Mouse (Mus musculus): ENCODE results near the gene Calhm3. TPM values are rescaled to one million over a fixed set of nuclear protein-coding genes. Genes with fewer than 3 reads are reported as not detected.

The Calhm3 gene
- polyA plus RNA-seq, 1 experiment from 2014 or later, result not detected

- WGBS, result 16% methylated on average over 8 of the region's 8 CpGs
- peaks cover 28% of the 10 kb centered on the region for H3K4me1 ChIP-seq (replicated peaks)
Observed at GRCm38 (mm10) chr19:47180011-47180410, 22.4 kb upstream of the Calhm3 start.

GRCm38 (mm10) chr19:47179272-47179809 lies 21.8 kb upstream of the Calhm3 start:
- WGBS, result under 1% methylated on average over 37 of the region's 42 CpGs
- H3K36me3 ChIP-seq, result no peaks in the 10 kb centered on the region
- H3K9me3 ChIP-seq, result no peaks in the 10 kb centered on the region
- H3K4me1 ChIP-seq (replicated peaks), result peaks cover 25% of the 10 kb centered on the region
- H3K4me3 ChIP-seq, result peak overlapping the region; percentile 84
- peak overlapping the region; percentile 70 for H3K9ac ChIP-seq
- peak overlapping the region; percentile 86 for H3K27ac ChIP-seq (replicated peaks)
- H3K27me3 ChIP-seq, result no peaks in the 10 kb centered on the region
- ATAC-seq (ENCODE audit: low FRiP score, low read depth), result peak; percentile 59
- peak overlapping the region; percentile 96 for H3K4me2 ChIP-seq

More at GRCm38 (mm10) chr19:47180011-47180410, 22.4 kb upstream of the Calhm3 start:
- Histone ChIP-seq H3K27ac (replicated peaks) (no peak overlapping the region), H3K9me3 (no peaks in the 10 kb centered on the region), H3K36me3 (no peaks in the 10 kb centered on the region), H3K9ac (peak overlapping the region; percentile 70), H3K4me3 (peak overlapping the region; percentile 84), H3K4me2 (peak overlapping the region; percentile 96), H3K27me3 (no peaks in the 10 kb centered on the region)
- no peak for ATAC-seq (ENCODE audit: low FRiP score, low read depth)

GRCm38 (mm10) chr19:47178431-47179271 lies 21.1 kb upstream of the Calhm3 start, which contains the start of gene Neurl1a:
Gene Neurl1a, plus strand, starts transcription at chr19:47178820.
- H3K27me3 ChIP-seq, result no peaks in the 10 kb centered on the region

DNA sequence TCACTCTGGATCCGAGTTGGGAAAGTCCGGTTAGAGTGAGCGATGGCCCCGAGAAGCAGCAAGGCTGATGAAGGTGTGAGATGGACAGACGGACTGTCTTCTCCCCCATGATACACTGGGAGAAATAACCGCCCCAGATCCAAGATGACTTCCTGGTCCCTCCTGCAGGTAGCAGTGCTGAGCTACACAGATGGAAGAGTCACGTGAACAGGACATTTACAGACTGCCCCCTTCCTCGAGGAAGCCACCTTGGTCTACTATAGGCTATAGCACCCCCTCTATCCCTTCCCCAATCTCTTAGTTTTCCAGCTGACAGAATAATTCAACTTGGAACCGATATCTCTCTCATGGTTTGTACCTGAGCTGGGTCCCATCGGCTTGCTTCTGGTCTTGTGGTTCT lies 20.4 kb upstream of the Calhm3 start:
- WGBS, result 22% methylated on average over 10 of the region's 10 CpGs
- H3K9me3 ChIP-seq, result no peaks in the 10 kb centered on the region
- H3K4me2 ChIP-seq, result peak overlapping the region; percentile 96
- H3K4me1 ChIP-seq (replicated peaks), result peaks cover 22% of the 10 kb centered on the region
- H3K9ac ChIP-seq, result no peak overlapping the region
- peak overlapping the region; percentile 84 for H3K4me3 ChIP-seq
- no peaks in the 10 kb centered on the region for H3K36me3 ChIP-seq
- H3K27me3 ChIP-seq, result no peaks in the 10 kb centered on the region
- ATAC-seq (ENCODE audit: low FRiP score, low read depth), result peak; percentile 9; the same call in 1 of the 2 replicates
- H3K27ac ChIP-seq (replicated peaks), result peak overlapping the region; percentile 86

More at GRCm38 (mm10) chr19:47178431-47179271, 21.1 kb upstream of the Calhm3 start, which contains the start of gene Neurl1a:
- peak within 1 kb of the TSS; percentile 86 for H3K27ac ChIP-seq (replicated peaks)
- peak within 1 kb of the TSS; percentile 96 for H3K4me2 ChIP-seq
- peaks cover 22% of the 10 kb centered on the region for H3K4me1 ChIP-seq (replicated peaks)
- H3K9ac ChIP-seq, result peak within 1 kb of the TSS; percentile 70
- under 1% methylated on average over 66 of the region's 98 CpGs for WGBS
- no peaks in the 10 kb centered on the region for H3K36me3 ChIP-seq
- peak within 1 kb of the TSS; percentile 84 for H3K4me3 ChIP-seq
- no peaks in the 10 kb centered on the region for H3K9me3 ChIP-seq
- ATAC-seq (ENCODE audit: low FRiP score, low read depth), result peak; percentile 67

GRCm38 (mm10) chr19:47176916-47177505 lies 19.4 kb upstream of the Calhm3 start:
- H3K36me3 ChIP-seq, result no peaks in the 10 kb centered on the region

DNA sequence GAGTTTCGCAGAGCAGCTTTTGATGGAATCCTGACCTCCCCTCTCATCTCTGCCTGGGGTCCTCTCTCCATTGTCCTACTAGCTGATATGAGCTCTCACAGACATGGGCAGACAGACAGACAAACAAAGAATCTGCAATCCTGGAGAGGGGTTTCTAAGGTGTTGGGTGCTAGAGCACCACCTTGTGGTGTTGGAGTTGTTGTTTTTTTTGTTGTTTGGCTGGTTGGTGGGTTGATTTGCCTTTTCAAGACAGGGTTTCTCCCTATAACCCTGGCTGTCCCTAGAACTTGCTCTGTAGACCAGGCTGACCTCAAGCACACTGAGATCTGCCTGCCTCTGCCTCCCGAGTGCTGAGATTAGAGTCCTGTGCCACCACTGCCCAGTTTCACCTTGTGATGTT lies 17.9 kb upstream of the Calhm3 start:
- H3K4me1 ChIP-seq (replicated peaks), result peaks cover 17% of the 10 kb centered on the region
- no peak overlapping the region for H3K9ac ChIP-seq
- 66% methylated on average over 2 of the region's 2 CpGs for WGBS
- no peak overlapping the region for H3K27ac ChIP-seq (replicated peaks)
- no peaks in the 10 kb centered on the region for H3K9me3 ChIP-seq
- no peaks in the 10 kb centered on the region for H3K36me3 ChIP-seq
- no peaks in the 10 kb centered on the region for H3K27me3 ChIP-seq
- no peak overlapping the region for H3K4me2 ChIP-seq
- no peak overlapping the region for H3K4me3 ChIP-seq
- ATAC-seq (ENCODE audit: low FRiP score, low read depth), result no peak

More at GRCm38 (mm10) chr19:47176916-47177505, 19.4 kb upstream of the Calhm3 start:
- H3K27me3 ChIP-seq, result no peaks in the 10 kb centered on the region
- no peak overlapping the region for H3K4me2 ChIP-seq
- WGBS, result 71% methylated on average over 2 of the region's 2 CpGs
- H3K4me3 ChIP-seq, result no peak overlapping the region
- ATAC-seq (ENCODE audit: low FRiP score, low read depth), result no peak
- no peaks in the 10 kb centered on the region for H3K9me3 ChIP-seq
- H3K9ac ChIP-seq, result no peak overlapping the region
- H3K4me1 ChIP-seq (replicated peaks), result peaks cover 22% of the 10 kb centered on the region
- no peak overlapping the region for H3K27ac ChIP-seq (replicated peaks)

- no peak for ATAC-seq (ENCODE audit: low FRiP score, low read depth)
- WGBS, result 51% methylated on average over 3 of the region's 3 CpGs
Observed at GRCm38 (mm10) chr19:47174515-47174914, 17.0 kb upstream of the Calhm3 start.

GRCm38 (mm10) chr19:47168793-47169412 lies 11.3 kb upstream of the Calhm3 start:
- ATAC-seq (ENCODE audit: low FRiP score, low read depth), result peak; percentile 61; the same call in 1 of the 2 replicates
- 24% methylated on average over 11 of the region's 11 CpGs for WGBS
- H3K9me3 ChIP-seq, result no peaks in the 10 kb centered on the region
- H3K27me3 ChIP-seq, result no peaks in the 10 kb centered on the region
- H3K4me3 ChIP-seq, result no peak overlapping the region
- peak overlapping the region; percentile 30 for H3K4me2 ChIP-seq
- no peak overlapping the region for H3K27ac ChIP-seq (replicated peaks)
- no peaks in the 10 kb centered on the region for H3K36me3 ChIP-seq
- peaks cover 7% of the 10 kb centered on the region for H3K4me1 ChIP-seq (replicated peaks)
- no peak overlapping the region for H3K9ac ChIP-seq

More at GRCm38 (mm10) chr19:47174515-47174914, 17.0 kb upstream of the Calhm3 start:
- no peak overlapping the region for H3K4me3 ChIP-seq
- no peaks in the 10 kb centered on the region for H3K36me3 ChIP-seq
- no peaks in the 10 kb centered on the region for H3K9me3 ChIP-seq
- H3K4me2 ChIP-seq, result no peak overlapping the region
- no peak overlapping the region for H3K27ac ChIP-seq (replicated peaks)
- no peak overlapping the region for H3K9ac ChIP-seq
- H3K4me1 ChIP-seq (replicated peaks), result peaks cover 7% of the 10 kb centered on the region
- no peaks in the 10 kb centered on the region for H3K27me3 ChIP-seq

- Histone ChIP-seq H3K4me2 (peak overlapping the region; percentile 30), H3K9me3 (no peaks in the 10 kb centered on the region), H3K27ac (replicated peaks) (no peak overlapping the region), H3K4me1 (replicated peaks) (peaks cover 7% of the 10 kb centered on the region), H3K27me3 (no peaks in the 10 kb centered on the region), H3K4me3 (no peak overlapping the region), H3K36me3 (no peaks in the 10 kb centered on the region), H3K9ac (no peak overlapping the region)
- ATAC-seq (ENCODE audit: low FRiP score, low read depth), result no peak
- WGBS, result 13% methylated on average over 13 of the region's 13 CpGs
Observed at GRCm38 (mm10) chr19:47168223-47168622, 10.7 kb upstream of the Calhm3 start.

- Histone ChIP-seq H3K4me1 (replicated peaks) (peaks cover 7% of the 10 kb centered on the region), H3K4me3 (no peak overlapping the region), H3K9me3 (no peaks in the 10 kb centered on the region), H3K4me2 (no peak overlapping the region), H3K9ac (no peak overlapping the region), H3K36me3 (no peaks in the 10 kb centered on the region), H3K27ac (replicated peaks) (no peak overlapping the region), H3K27me3 (no peaks in the 10 kb centered on the region)
- 59% methylated on average over 7 of the region's 7 CpGs for WGBS
- no peak for ATAC-seq (ENCODE audit: low FRiP score, low read depth)
Observed at GRCm38 (mm10) chr19:47167617-47168214, 10.2 kb upstream of the Calhm3 start.

DNA sequence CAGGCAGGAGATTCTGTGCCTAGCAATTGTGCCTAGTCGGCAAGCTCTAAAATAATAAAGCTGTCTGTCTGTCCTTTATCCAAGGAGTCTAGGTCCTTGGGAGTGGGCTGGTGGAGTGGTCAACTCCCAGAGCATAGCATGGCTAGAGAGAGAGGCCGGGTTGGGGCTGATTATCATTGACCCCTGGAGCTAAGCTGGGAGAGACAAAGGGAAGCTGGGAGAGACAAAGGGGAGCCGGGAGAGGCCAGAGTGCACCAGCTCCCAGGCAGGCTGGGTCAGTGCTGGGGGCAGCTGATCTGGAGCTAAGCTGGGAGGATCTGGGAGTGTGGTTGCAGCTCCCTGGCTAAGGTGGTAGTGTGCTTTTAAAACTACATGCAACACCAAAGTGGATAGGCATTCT lies 9.2 kb upstream of the Calhm3 start:
- no peak overlapping the region for H3K4me3 ChIP-seq
- WGBS, result 13% methylated on average over 3 of the region's 3 CpGs
- no peak overlapping the region for H3K27ac ChIP-seq (replicated peaks)
- no peak overlapping the region for H3K9ac ChIP-seq
- ATAC-seq (ENCODE audit: low FRiP score, low read depth), result no peak
- no peak overlapping the region for H3K4me2 ChIP-seq
- peaks cover 7% of the 10 kb centered on the region for H3K4me1 ChIP-seq (replicated peaks)
- no peaks in the 10 kb centered on the region for H3K9me3 ChIP-seq
- no peaks in the 10 kb centered on the region for H3K36me3 ChIP-seq
- no peaks in the 10 kb centered on the region for H3K27me3 ChIP-seq
